Mouse (Mus musculus) T-cell, adult 2 months (primary cell): Measurements from ENCODE around the gene Scel.

Experiments
- DNase-seq: peaks from one replicate; pipeline ENCODE4 v3.0.0; 2022; ENCODE audit warnings: low spot score

Gene Scel

GRCm38 (mm10) chr14:103651106-103651505 is 138.0 kb downstream of the Scel start:
- no peak for DNase-seq

- DNase-seq: no peak
These were observed 138.4 kb downstream of the Scel start for GRCm38 (mm10) chr14:103651562-103651961.

- DNase-seq: no peak
These were observed 139.4 kb downstream of the Scel start for GRCm38 (mm10) chr14:103652524-103652923.

GRCm38 (mm10) chr14:103653800-103654199 is 140.7 kb downstream of the Scel start:
- peak; percentile 25 for DNase-seq

GRCm38 (mm10) chr14:103655448-103655847 is 142.3 kb downstream of the Scel start:
- no peak for DNase-seq

GRCm38 (mm10) chr14:103657876-103658275 is 144.7 kb downstream of the Scel start:
- DNase-seq: no peak
